Mouse (Mus musculus) hindbrain, embryonic 14.5 days (tissue): ENCODE measurements around the gene Plxdc1. TPM values are rescaled to one million over a fixed set of nuclear protein-coding genes. Genes with fewer than 3 reads are reported as not detected.

Experiments
- ATAC-seq: fragments of 200-750 bp; cut with Nextera tagmentation; 2 replicates; pipeline ENCODE4 v1.8.0; 2017; ENCODE audit warnings: moderate number of reproducible peaks, mild to moderate bottlenecking, moderate TSS enrichment, moderate library complexity; ENCODE audit not compliant: low FRiP score
- DNase-seq: peaks from one replicate; pipeline ENCODE4 v3.0.0-alpha.2; 2015; ENCODE audit warnings: low spot score
- H3K27ac ChIP-seq: fragments of 300-500 bp; sonication (generic); 2 replicates; pipeline ENCODE4 v1.5.1; 2014; ENCODE audit warnings: mild to moderate bottlenecking, moderate library complexity
- H3K27me3 ChIP-seq: fragments of 300-500 bp; sonication (generic); 2 replicates; pipeline ENCODE4 v1.6.1; 2014; ENCODE audit warnings: mild to moderate bottlenecking, low read length, mixed read lengths; ENCODE audit not compliant: control insufficient read depth, insufficient read depth
- H3K36me3 ChIP-seq: fragments of 300-500 bp; sonication (generic); replicated peaks from 2 replicates; pipeline ENCODE4 v1.6.1; 2014; ENCODE audit not compliant: control insufficient read depth, insufficient read depth
- H3K4me1 ChIP-seq: fragments of 300-500 bp; sonication (generic); replicated peaks from 2 replicates; pipeline ENCODE4 v1.6.1; 2014; ENCODE audit warnings: antibody characterized with exemption, low read length, mixed read lengths; ENCODE audit not compliant: control insufficient read depth, insufficient read depth
- H3K4me2 ChIP-seq: fragments of 300-500 bp; sonication (generic); replicated peaks from 2 replicates; pipeline ENCODE4 v1.6.1; 2014; ENCODE audit warnings: mild to moderate bottlenecking, moderate library complexity
- H3K4me3 ChIP-seq: fragments of 300-500 bp; sonication (generic); replicated peaks from 2 replicates; pipeline ENCODE4 v1.5.1; 2014; ENCODE audit warnings: mild to moderate bottlenecking, low read length
- H3K9ac ChIP-seq: fragments of 300-500 bp; sonication (generic); 2 replicates; pipeline ENCODE4 v1.6.1; 2014
- H3K9me3 ChIP-seq: fragments of 300-500 bp; sonication (generic); 2 replicates; pipeline ENCODE4 v1.6.1; 2016; ENCODE audit warnings: low read length; ENCODE audit not compliant: control insufficient read depth
- WGBS: fragments of 180-500 bp; shearing (Covaris S2); extraction: QIAGEN DNeasy Blood & Tissue Kit; methylation state at CpG from one replicate; pipeline ENCODE4 v1.1.7; 2014; 5-methylcytosine and 5-hydroxymethylcytosine counted together
- polyA plus RNA-seq: library from polyadenylated mRNA; unstranded; fragments of >200 nt; fragmentation: Nextera tagmentation; extraction: Ambion mirVana; gene quantifications from 2 replicates; pipeline ENCODE4 v1.2.1, GENCODE M21; 2014

The Plxdc1 gene
- polyA plus RNA-seq, 1 experiment from 2014 or later: 0.90 TPM

- Histone ChIP-seq H3K27ac (peak within 1 kb of the TSS; percentile 92), H3K27me3 (no peaks in the 10 kb centered on the region), H3K4me1 (peaks cover 22% of the 10 kb centered on the region), H3K9me3 (no peaks in the 10 kb centered on the region), H3K36me3 (peaks cover 35% of the 10 kb centered on the region), H3K4me2 (peak within 1 kb of the TSS; percentile 83), H3K4me3 (peak within 1 kb of the TSS; percentile 87), H3K9ac (peak within 1 kb of the TSS; percentile 95)
- under 1% methylated on average over 55 of the region's 69 CpGs for WGBS
- DNase-seq: peak; percentile 97
- ATAC-seq: peak; percentile 73
These were observed 40.5 kb upstream of the Plxdc1 start, which contains the start of gene Rpl19 for GRCm38 (mm10) chr11:98026570-98027296. TSS of gene Rpl19 (plus strand) at chr11:98026710.

GRCm38 (mm10) chr11:98026248-98026569 lies 40.0 kb upstream of the Plxdc1 start:
- Histone ChIP-seq H3K4me1 (peaks cover 25% of the 10 kb centered on the region), H3K4me2 (peak overlapping the region; percentile 83), H3K36me3 (peaks cover 34% of the 10 kb centered on the region), H3K9me3 (no peaks in the 10 kb centered on the region), H3K9ac (peak overlapping the region; percentile 95), H3K4me3 (peak overlapping the region; percentile 87), H3K27me3 (no peaks in the 10 kb centered on the region), H3K27ac (peak overlapping the region; percentile 92)
- 5% methylated on average over 15 of the region's 15 CpGs for WGBS
- no peak for DNase-seq
- ATAC-seq: no peak

DNA sequence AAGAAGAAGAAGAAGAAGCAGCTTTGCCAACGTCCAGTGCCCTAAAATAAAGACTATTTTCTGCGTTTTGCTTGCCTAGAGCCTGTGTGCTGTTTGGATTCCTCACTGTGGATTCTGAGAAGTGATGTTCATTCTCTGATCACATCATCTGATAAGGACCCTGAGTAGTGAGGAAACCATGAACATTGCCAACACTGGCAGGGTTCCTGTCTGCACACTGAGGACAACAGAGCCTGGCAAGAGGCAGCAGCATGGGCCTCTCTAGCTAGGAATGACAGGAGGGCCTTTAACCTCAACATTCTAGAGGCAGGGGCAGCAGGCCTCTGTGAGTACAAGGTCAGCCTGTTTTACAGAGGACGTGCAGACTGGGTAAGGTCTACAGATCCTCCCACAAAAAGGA lies 38.3 kb upstream of the Plxdc1 start:
- Histone ChIP-seq H3K9ac (no peak overlapping the region), H3K4me1 (peaks cover 42% of the 10 kb centered on the region)

DNA sequence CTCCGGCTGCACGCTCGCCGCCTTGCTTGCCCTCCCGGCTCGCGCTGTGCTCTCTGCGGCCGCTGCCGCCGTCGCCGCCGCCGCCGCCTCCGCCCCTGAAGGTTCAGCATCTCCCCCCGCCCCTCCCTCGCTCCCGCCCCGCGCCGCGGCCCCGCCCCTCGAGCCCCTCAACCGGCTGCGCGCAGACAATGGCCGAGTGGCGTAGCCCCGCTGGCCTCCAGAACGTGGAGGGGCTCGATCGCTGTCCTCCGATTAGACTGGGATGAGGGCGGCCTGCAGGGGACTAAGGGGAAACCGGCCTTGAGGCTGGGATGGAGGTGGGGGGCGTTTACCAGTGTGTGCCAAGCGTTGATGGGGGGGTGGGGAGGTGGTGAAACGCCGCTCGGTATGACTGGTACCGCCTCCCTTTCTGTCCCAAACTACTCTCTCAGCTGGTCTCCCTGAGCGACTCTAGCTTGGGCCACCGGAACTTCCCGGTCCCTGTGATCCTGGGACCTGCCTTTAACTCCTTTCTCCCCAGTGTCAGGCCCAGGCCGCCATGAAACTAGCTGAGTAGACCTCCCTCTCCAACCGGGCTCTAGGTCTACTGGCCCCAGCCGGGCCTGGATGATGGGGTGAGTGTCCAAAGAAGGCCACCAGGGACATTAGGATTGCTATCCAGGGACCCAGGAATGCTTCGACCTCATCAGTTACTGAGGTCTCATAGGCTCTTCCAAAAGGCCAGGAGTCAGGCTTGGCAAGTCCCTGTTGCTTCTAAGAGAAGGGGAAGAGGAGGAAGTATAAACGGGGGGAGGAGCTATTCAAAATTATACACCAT lies 36.5 kb upstream of the Plxdc1 start, which contains the start of gene Cacnb1:
Cacnb1 (minus strand) TSS at position 480 of the 817 bp plus-strand sequence.
- DNase-seq (peak; percentile 74), ATAC-seq (peak; percentile 54)
- H3K9ac ChIP-seq: peak within 1 kb of the TSS; percentile 92
- H3K9me3 ChIP-seq: no peaks in the 10 kb centered on the region
- peak within 1 kb of the TSS; percentile 68 for H3K4me2 ChIP-seq
- peaks cover 11% of the 10 kb centered on the region for H3K36me3 ChIP-seq
- peaks cover 43% of the 10 kb centered on the region for H3K4me1 ChIP-seq
- WGBS: under 1% methylated on average over 49 of the region's 52 CpGs
- peak within 1 kb of the TSS; percentile 80 for H3K4me3 ChIP-seq
- no peaks in the 10 kb centered on the region for H3K27me3 ChIP-seq
- peak within 1 kb of the TSS; percentile 95 for H3K27ac ChIP-seq

More for the DNA sequence above, 38.3 kb upstream of the Plxdc1 start:
- DNase-seq (no peak), ATAC-seq (no peak)
- Histone ChIP-seq H3K9me3 (no peaks in the 10 kb centered on the region), H3K4me2 (no peak overlapping the region), H3K36me3 (peaks cover 17% of the 10 kb centered on the region), H3K27me3 (no peaks in the 10 kb centered on the region), H3K27ac (no peak overlapping the region), H3K4me3 (no peak overlapping the region)
- 91% methylated on average over 3 of the region's 3 CpGs for WGBS

DNA sequence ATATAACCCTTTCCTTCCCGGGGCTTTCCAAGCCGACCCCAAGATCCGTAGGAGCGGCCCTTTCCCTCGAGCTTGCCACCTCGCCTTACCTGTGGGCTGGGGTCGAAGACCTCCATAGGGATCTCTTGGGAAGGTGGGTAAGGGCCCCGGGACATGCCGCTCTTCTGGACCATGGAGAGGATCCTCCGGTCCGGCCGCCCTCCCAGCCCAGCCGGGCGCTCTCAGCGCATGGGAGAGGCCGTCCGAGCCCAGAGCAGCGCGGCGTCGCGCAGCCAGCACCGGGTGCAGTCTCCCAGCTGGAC lies 36.0 kb upstream of the Plxdc1 start:
- Histone ChIP-seq H3K9me3 (no peaks in the 10 kb centered on the region), H3K27me3 (no peaks in the 10 kb centered on the region), H3K9ac (peak overlapping the region; percentile 92), H3K27ac (peak overlapping the region; percentile 95), H3K4me2 (peak overlapping the region; percentile 68), H3K4me1 (peaks cover 38% of the 10 kb centered on the region), H3K4me3 (peak overlapping the region; percentile 80), H3K36me3 (peaks cover 17% of the 10 kb centered on the region)
- ATAC-seq: peak; percentile 56
- no peak for DNase-seq
- WGBS: 0% methylated on average over 21 of the region's 23 CpGs

GRCm38 (mm10) chr11:98021565-98022252 lies 35.5 kb upstream of the Plxdc1 start:
- H3K4me1 ChIP-seq: peaks cover 38% of the 10 kb centered on the region
- WGBS: 2% methylated on average over 34 of the region's 34 CpGs

DNA sequence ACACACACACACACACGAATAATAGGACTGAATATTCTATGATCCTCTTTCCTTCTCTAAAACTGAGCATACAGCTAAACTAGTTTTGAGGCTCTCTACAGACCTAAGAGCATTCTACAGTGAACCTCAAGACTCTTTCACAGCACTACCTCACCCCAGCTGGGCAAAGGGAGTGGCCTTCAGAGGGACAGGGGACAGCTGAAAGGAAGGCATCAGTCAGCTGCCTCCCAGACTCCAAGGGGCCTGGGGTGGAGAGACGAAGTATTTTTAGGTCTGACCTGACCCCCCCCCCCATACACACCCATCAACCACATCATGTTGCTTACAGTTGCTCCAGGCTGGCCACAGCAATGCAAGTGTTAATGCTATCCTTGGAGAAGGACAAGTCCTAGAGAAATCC lies 34.9 kb upstream of the Plxdc1 start:
- peak overlapping the region; percentile 80 for H3K4me3 ChIP-seq
- H3K4me2 ChIP-seq: peak overlapping the region; percentile 68
- peak overlapping the region; percentile 92 for H3K9ac ChIP-seq
- peak overlapping the region; percentile 95 for H3K27ac ChIP-seq
- H3K4me1 ChIP-seq: peaks cover 37% of the 10 kb centered on the region
- H3K27me3 ChIP-seq: no peaks in the 10 kb centered on the region
- DNase-seq (no peak), ATAC-seq (no peak)
- H3K9me3 ChIP-seq: no peaks in the 10 kb centered on the region
- peaks cover 27% of the 10 kb centered on the region for H3K36me3 ChIP-seq
- 48% methylated on average over 2 of the region's 2 CpGs for WGBS

More at GRCm38 (mm10) chr11:98021565-98022252, 35.5 kb upstream of the Plxdc1 start:
- no peaks in the 10 kb centered on the region for H3K27me3 ChIP-seq
- ATAC-seq (peak; percentile 10), DNase-seq (peak; percentile 50)
- no peaks in the 10 kb centered on the region for H3K9me3 ChIP-seq
- H3K4me2 ChIP-seq: peak overlapping the region; percentile 68
- peaks cover 21% of the 10 kb centered on the region for H3K36me3 ChIP-seq
- peak overlapping the region; percentile 92 for H3K9ac ChIP-seq
- H3K4me3 ChIP-seq: peak overlapping the region; percentile 80
- H3K27ac ChIP-seq: peak overlapping the region; percentile 95

- Histone ChIP-seq H3K36me3 (peaks cover 31% of the 10 kb centered on the region), H3K4me2 (peak overlapping the region; percentile 68), H3K4me3 (peak overlapping the region; percentile 80), H3K27ac (peak overlapping the region; percentile 69; the same call in 1 of the 2 replicates), H3K9ac (peak overlapping the region; percentile 34; the same call in 1 of the 2 replicates), H3K9me3 (no peaks in the 10 kb centered on the region), H3K4me1 (peaks cover 33% of the 10 kb centered on the region), H3K27me3 (no peaks in the 10 kb centered on the region)
- DNase-seq (no peak), ATAC-seq (no peak)
- 40% methylated on average over 1 of the region's 1 CpGs for WGBS
These were observed 34.5 kb upstream of the Plxdc1 start for GRCm38 (mm10) chr11:98020710-98021109.
